Mouse (Mus musculus) embryonic fibroblast, embryonic 13.5 days (primary cell): ENCODE measurements around the gene Adk.

Experiments used
- CTCF ChIP-seq: IDR thresholded peaks from 2 replicates; pipeline ENCODE4 v1.5.1; 2011; ENCODE audit warnings: mild to moderate bottlenecking, control low read depth, low read length, moderate library complexity, borderline replicate concordance; ENCODE audit not compliant: insufficient read depth
- POLR2A ChIP-seq: IDR thresholded peaks from 2 replicates; pipeline ENCODE4 v1.6.1; 2011; ENCODE audit warnings: low read depth, mild to moderate bottlenecking, control low read depth, low read length, moderate library complexity

GRCm38 (mm10) chr14:21181053-21181452, 128.7 kb downstream of the Adk start:
- TF ChIP-seq POLR2A = no peak
- no peak for TF ChIP-seq CTCF
